In genomic region chr5:123151077-123151476, GRCm38 (mm10) we compare ENCODE assay signal across 8 mouse cellular contexts. TPM values are rescaled to one million over a fixed set of nuclear protein-coding genes. Genes with fewer than 3 reads are reported as not detected.
DNase-seq lines count a peak whose midpoint lies in the region; ATAC-seq lines count a peak whose summit lies in the region.

No protein-coding gene starts in this region.

- no peaks in the 10 kb centered on the region for H3K9me3 ChIP-seq in embryonic facial prominence, embryonic 13.5 days
- H3K9me3 ChIP-seq in hindbrain, embryonic 15.5 days: no peaks in the 10 kb centered on the region

- H3K27me3 ChIP-seq in embryonic facial prominence, embryonic 13.5 days: no peaks in the 10 kb centered on the region
- no peaks in the 10 kb centered on the region for H3K27me3 ChIP-seq in hindbrain, embryonic 15.5 days

- no peak for ATAC-seq in embryonic facial prominence, embryonic 13.5 days (ENCODE audit: insufficient number of reproducible peaks, insufficient read depth, low FRiP score, low TSS enrichment, low read depth)
- ATAC-seq in hindbrain, embryonic 15.5 days (ENCODE audit: low FRiP score, low read depth): peak; percentile 20; the same call in 1 of the 2 replicates
- no peak for ATAC-seq in frontal cortex, adult (ENCODE audit: low TSS enrichment)

- H3K9ac ChIP-seq in embryonic facial prominence, embryonic 13.5 days: peak overlapping the region; percentile 62
- H3K9ac ChIP-seq in hindbrain, embryonic 15.5 days: peak overlapping the region; percentile 30; the same call in 1 of the 2 replicates

- H3K4me3 ChIP-seq in embryonic facial prominence, embryonic 13.5 days: peak overlapping the region; percentile 41
- H3K4me3 ChIP-seq in hindbrain, embryonic 15.5 days: peak overlapping the region; percentile 39

- peak; percentile 98 for DNase-seq in heart, adult 11 months
- DNase-seq in heart, postnatal 25 days (ENCODE audit: low spot score): no peak
- DNase-seq in lung, postnatal 25 days (ENCODE audit: low spot score): peak; percentile 76
- DNase-seq in spleen, postnatal 36 days (ENCODE audit: low spot score in 2 of 2): peak; percentile 92 to 93
- no peak for DNase-seq in cerebellum, adult 8-10 months

- H3K4me2 ChIP-seq in embryonic facial prominence, embryonic 13.5 days: peak overlapping the region; percentile 68
- peak overlapping the region; percentile 64 for H3K4me2 ChIP-seq in hindbrain, embryonic 15.5 days

- H3K4me1 ChIP-seq in embryonic facial prominence, embryonic 13.5 days: peaks cover 43% of the 10 kb centered on the region
- H3K4me1 ChIP-seq in hindbrain, embryonic 15.5 days (replicated peaks): peaks cover 47% of the 10 kb centered on the region

- intact Hi-C loops in heart, postnatal 25 days (cut with DNase I): no loop called here

- WGBS in embryonic facial prominence, embryonic 13.5 days: 39% methylated on average over 7 of the region's 7 CpGs
- 40% methylated on average over 7 of the region's 7 CpGs for WGBS in hindbrain, embryonic 15.5 days

- H3K36me3 ChIP-seq in embryonic facial prominence, embryonic 13.5 days: peaks cover 83% of the 10 kb centered on the region
- peaks cover 46% of the 10 kb centered on the region for H3K36me3 ChIP-seq in hindbrain, embryonic 15.5 days

- H3K27ac ChIP-seq in embryonic facial prominence, embryonic 13.5 days: peak overlapping the region; percentile 39; the same call in 1 of the 2 replicates
- H3K27ac ChIP-seq in hindbrain, embryonic 15.5 days (replicated peaks): no peak overlapping the region

RNA-seq across cellular contexts. Expression of gene Setd1b, which starts 9.1 kb away (rescaled TPM):
- 10 to 100 TPM; 14.4 to 18.4 TPM for total RNA-seq in heart, postnatal 25 days (2021)
- 12.3 and 13.0 TPM in 2 replicates for polyA plus RNA-seq in embryonic facial prominence, embryonic 13.5 days (2015; fragmentation: Nextera tagmentation; extraction: Ambion mirVana)
- polyA plus RNA-seq in hindbrain, embryonic 15.5 days (2015; fragmentation: Nextera tagmentation; extraction: Ambion mirVana): 10.9 and 11.7 TPM in 2 replicates

RNA-seq across cellular contexts. Expression of gene Psmd9, which starts 18.1 kb away (rescaled TPM):
- total RNA-seq in heart, postnatal 25 days (2021): 10 to 100 TPM; 15.6 to 16.7 TPM
- 95.3 and 107 TPM in 2 replicates for polyA plus RNA-seq in embryonic facial prominence, embryonic 13.5 days (2015; fragmentation: Nextera tagmentation; extraction: Ambion mirVana)
- polyA plus RNA-seq in hindbrain, embryonic 15.5 days (2015; fragmentation: Nextera tagmentation; extraction: Ambion mirVana): 75.3 and 75.7 TPM in 2 replicates

RNA-seq across cellular contexts. Expression of gene Rhof, which starts 18.6 kb away (rescaled TPM):
- total RNA-seq in heart, postnatal 25 days (2021): under 1 TPM; 0.36 to 0.45 TPM
- polyA plus RNA-seq in embryonic facial prominence, embryonic 13.5 days (2015; fragmentation: Nextera tagmentation; extraction: Ambion mirVana): 5.6 and 6.6 TPM in 2 replicates
- polyA plus RNA-seq in hindbrain, embryonic 15.5 days (2015; fragmentation: Nextera tagmentation; extraction: Ambion mirVana): 16.7 and 19.3 TPM in 2 replicates

RNA-seq across cellular contexts. Expression of gene Hpd, which starts 31.4 kb away (rescaled TPM):
- not detected for total RNA-seq in heart, postnatal 25 days (2021)
- 0.65 TPM in 1 of 2 replicates, not detected in the other for polyA plus RNA-seq in embryonic facial prominence, embryonic 13.5 days (2015; fragmentation: Nextera tagmentation; extraction: Ambion mirVana)
- polyA plus RNA-seq in hindbrain, embryonic 15.5 days (2015; fragmentation: Nextera tagmentation; extraction: Ambion mirVana): not detected in 2 replicates

Comparison
In these comparisons a context has a peak if more than half of its experiments do, and no peak if none do; other contexts are left out.
1. DNase-seq: peak in heart, adult 11 months (single experiment), lung, postnatal 25 days (single experiment) and spleen, postnatal 36 days (2 of 2); none in heart, postnatal 25 days (single experiment) and cerebellum, adult 8-10 months (single experiment).